Mouse (Mus musculus) midbrain, postnatal 0 days (tissue): Measurements from ENCODE around the gene Xiap. TPM values are rescaled to one million over a fixed set of nuclear protein-coding genes. Genes with fewer than 3 reads are reported as not detected.

Experiments
- ATAC-seq: fragments of 200-750 bp; cut with Nextera tagmentation; 2 replicates; pipeline ENCODE4 v1.8.0; 2017; ENCODE audit warnings: moderate number of reproducible peaks, mild to moderate bottlenecking, moderate TSS enrichment, moderate library complexity; ENCODE audit not compliant: low FRiP score
- DNase-seq: peaks from one replicate; pipeline ENCODE4 v3.0.0-alpha.2; 2015; ENCODE audit warnings: low spot score
- H3K27ac ChIP-seq: fragments of 300-500 bp; sonication (generic); 2 replicates; pipeline ENCODE4 v1.5.1; 2014; ENCODE audit warnings: low read depth, mild to moderate bottlenecking, low read length, mixed read lengths
- H3K27me3 ChIP-seq: fragments of 300-500 bp; sonication (generic); 2 replicates; pipeline ENCODE4 v1.6.1; 2014; ENCODE audit warnings: low read length, control low read depth, mixed read lengths; ENCODE audit not compliant: insufficient read depth
- H3K36me3 ChIP-seq: fragments of 300-500 bp; sonication (generic); 2 replicates; pipeline ENCODE4 v1.6.1; 2014; ENCODE audit warnings: low read length, control low read depth, mixed read lengths; ENCODE audit not compliant: insufficient read depth
- H3K4me1 ChIP-seq: fragments of 300-500 bp; sonication (generic); 2 replicates; pipeline ENCODE4 v1.6.1; 2014; ENCODE audit warnings: mild to moderate bottlenecking, control low read depth, antibody characterized with exemption, low read length, mixed read lengths; ENCODE audit not compliant: insufficient read depth
- H3K4me2 ChIP-seq: fragments of 300-500 bp; sonication (generic); 2 replicates; pipeline ENCODE4 v1.6.1; 2014; ENCODE audit warnings: low read depth, mild to moderate bottlenecking, low read length, mixed read lengths; ENCODE audit not compliant: poor library complexity, severe bottlenecking
- H3K4me3 ChIP-seq: fragments of 300-500 bp; sonication (generic); 2 replicates; pipeline ENCODE4 v1.5.1; 2014; ENCODE audit warnings: low read depth, mild to moderate bottlenecking, low read length, moderate library complexity
- H3K9ac ChIP-seq: fragments of 300-500 bp; sonication (generic); replicated peaks from 2 replicates; pipeline ENCODE4 v1.6.1; 2014; ENCODE audit warnings: mild to moderate bottlenecking, low read length, moderate library complexity, mixed read lengths; ENCODE audit not compliant: poor library complexity, severe bottlenecking
- H3K9me3 ChIP-seq: fragments of 300-500 bp; sonication (generic); 2 replicates; pipeline ENCODE4 v1.6.1; 2016; ENCODE audit warnings: low read length, control low read depth
- CTCF ChIP-seq: IDR thresholded peaks from 2 replicates; pipeline ENCODE4 v1.5.1; 2016; ENCODE audit warnings: antibody characterized with exemption, mild to moderate bottlenecking
- WGBS: fragments of 180-500 bp; shearing (Covaris S2); extraction: QIAGEN DNeasy Blood & Tissue Kit; methylation state at CpG from one replicate; pipeline ENCODE4 v1.1.7; 2014; 5-methylcytosine and 5-hydroxymethylcytosine counted together
- polyA plus RNA-seq: library from polyadenylated mRNA; unstranded; fragments of >200 nt; fragmentation: Nextera tagmentation; extraction: Ambion mirVana; gene quantifications from 2 replicates; pipeline ENCODE4 v1.2.1, GENCODE M21; 2015
- total RNA-seq: library from RNA; depleted of rRNA; stranded (reverse); fragments of >200 nt; gene quantifications from 2 replicates; pipeline ENCODE4 v1.2.3, GENCODE M21; 2014; rRNA removed

The Xiap gene
- total and polyA plus RNA-seq, 2 experiments from 2014 or later = 11.8 to 28.2 TPM

GRCm38 (mm10) chrX:42149557-42150345, 90.3 kb downstream of the Xiap start:
- H3K27me3 ChIP-seq = no peaks in the 10 kb centered on the region

GRCm38 (mm10) chrX:42150346-42151023, 91.0 kb downstream of the Xiap start:
- Histone ChIP-seq H3K9me3 (no peaks in the 10 kb centered on the region), H3K27me3 (no peaks in the 10 kb centered on the region), H3K9ac (peak overlapping the region; percentile 87), H3K27ac (peak overlapping the region; percentile 99), H3K4me1 (no peaks in the 10 kb centered on the region; the same call in 1 of the 2 replicates), H3K36me3 (no peaks in the 10 kb centered on the region), H3K4me2 (peak overlapping the region; percentile 49), H3K4me3 (peak overlapping the region; percentile 62)
- WGBS = 20% methylated on average over 15 of the region's 40 CpGs
- peak; percentile 82 for ATAC-seq
- peak; percentile 92 for DNase-seq
- no peak for TF ChIP-seq CTCF

More at GRCm38 (mm10) chrX:42149557-42150345, 90.3 kb downstream of the Xiap start:
- H3K4me3 ChIP-seq = peak overlapping the region; percentile 62
- peak overlapping the region; percentile 99 for H3K27ac ChIP-seq
- H3K4me1 ChIP-seq = no peaks in the 10 kb centered on the region; the same call in 1 of the 2 replicates
- WGBS = 31% methylated on average over 37 of the region's 71 CpGs
- H3K4me2 ChIP-seq = peak overlapping the region; percentile 40
- peak; percentile 47 for ATAC-seq
- no peaks in the 10 kb centered on the region for H3K36me3 ChIP-seq
- no peaks in the 10 kb centered on the region for H3K9me3 ChIP-seq
- no peak for TF ChIP-seq CTCF
- H3K9ac ChIP-seq = peak overlapping the region; percentile 87
- DNase-seq = peak; percentile 62

GRCm38 (mm10) chrX:42151024-42151754, 91.7 kb downstream of the Xiap start:
- peak overlapping the region; percentile 49 for H3K4me2 ChIP-seq
- H3K4me3 ChIP-seq = peak overlapping the region; percentile 62
- no peak for DNase-seq
- TF ChIP-seq CTCF = no peak
- H3K27ac ChIP-seq = peak overlapping the region; percentile 80
- no peaks in the 10 kb centered on the region for H3K9me3 ChIP-seq
- H3K4me1 ChIP-seq = no peaks in the 10 kb centered on the region; the same call in 1 of the 2 replicates
- WGBS = 17% methylated on average over 25 of the region's 25 CpGs
- peak overlapping the region; percentile 33; the same call in 1 of the 2 replicates for H3K9ac ChIP-seq
- H3K36me3 ChIP-seq = no peaks in the 10 kb centered on the region
- no peaks in the 10 kb centered on the region for H3K27me3 ChIP-seq
- ATAC-seq = no peak

GRCm38 (mm10) chrX:42151903-42152369, 92.5 kb downstream of the Xiap start:
- Histone ChIP-seq H3K27me3 (no peaks in the 10 kb centered on the region), H3K9me3 (no peaks in the 10 kb centered on the region), H3K4me2 (peak overlapping the region; percentile 49), H3K4me1 (no peaks in the 10 kb centered on the region; the same call in 1 of the 2 replicates), H3K36me3 (no peaks in the 10 kb centered on the region), H3K4me3 (peak overlapping the region; percentile 62), H3K9ac (no peak overlapping the region; the same call in 1 of the 2 replicates), H3K27ac (peak overlapping the region; percentile 80)
- DNase-seq = peak; percentile 86
- TF ChIP-seq CTCF = no peak
- 23% methylated on average over 17 of the region's 17 CpGs for WGBS
- ATAC-seq = peak; percentile 41

GRCm38 (mm10) chrX:42153056-42153455, 93.6 kb downstream of the Xiap start:
- WGBS = 27% methylated on average over 4 of the region's 4 CpGs
- Histone ChIP-seq H3K27me3 (no peaks in the 10 kb centered on the region), H3K36me3 (no peaks in the 10 kb centered on the region), H3K9me3 (no peaks in the 10 kb centered on the region), H3K9ac (no peak overlapping the region), H3K27ac (no peak overlapping the region), H3K4me2 (peak overlapping the region; percentile 49), H3K4me1 (no peaks in the 10 kb centered on the region; the same call in 1 of the 2 replicates), H3K4me3 (peak overlapping the region; percentile 62)
- ATAC-seq (no peak), DNase-seq (no peak)
- no peak for TF ChIP-seq CTCF

Other genes with a start within 250 kb of the Xiap start
- gene Thoc2, start 139.0 kb upstream of the Xiap start, total RNA-seq = 45.8 and 64.8 TPM in 2 replicates
- gene Thoc2, start 139.0 kb upstream of the Xiap start, polyA plus RNA-seq = 63.6 and 70.0 TPM in 2 replicates
- gene Stag2, start 89.6 kb downstream of the Xiap start, total RNA-seq = 48.8 and 51.6 TPM in 2 replicates
- 12.2 and 13.0 TPM in 2 replicates for gene Stag2, start 89.6 kb downstream of the Xiap start, polyA plus RNA-seq